Mouse (Mus musculus): ENCODE measurements around the gene Prtg.

DNA sequence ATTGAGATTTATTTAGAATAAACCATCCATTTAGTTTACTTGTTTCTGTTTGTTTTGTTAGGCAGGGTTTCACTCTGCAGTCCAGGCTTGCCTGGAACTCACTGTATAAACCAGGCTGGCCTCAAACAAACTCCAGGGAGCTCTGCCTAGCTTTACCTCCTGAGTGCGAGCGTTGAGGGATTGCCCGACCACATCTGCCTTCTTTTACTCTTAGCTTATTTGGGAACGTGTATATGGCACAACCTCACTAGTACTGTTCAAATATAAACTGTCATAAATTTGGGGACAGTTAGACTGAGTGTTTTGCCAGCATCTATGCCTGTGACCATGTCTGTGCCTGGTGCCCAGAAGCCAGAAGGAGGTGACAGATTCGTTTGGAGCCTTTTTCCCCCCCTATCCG lies 72.0 kb downstream of the Prtg start:
- TF ChIP-seq CTCF (IDR thresholded peaks at IDR 0.05 in 2 of 3, conservative IDR thresholded peaks at IDR 0.05 in 1 of 3; ENCODE audit: control insufficient read depth in 1 of 3, insufficient read depth in 1 of 3, low read depth in 2 of 3, low read length in 3 of 3, poor library complexity in 1 of 3, severe bottlenecking in 1 of 3) (no peak), RAD21 (IDR thresholded peaks at IDR 0.05; ENCODE audit: low read depth, low read length) (no peak), POLR2A (IDR thresholded peaks at IDR 0.05; ENCODE audit: control insufficient read depth in 1 of 2, insufficient read depth in 1 of 2, low read depth in 1 of 2, low read length in 2 of 2, poor library complexity in 1 of 2) (no peak), CHD2 (IDR thresholded peaks at IDR 0.05; ENCODE audit: low read length) (no peak), ZKSCAN1 (IDR thresholded peaks at IDR 0.05; ENCODE audit: low read depth, low read length) (no peak), UBTF (IDR thresholded peaks at IDR 0.05; ENCODE audit: borderline replicate concordance, insufficient read depth, low read depth, low read length) (no peak), HCFC1 (IDR thresholded peaks at IDR 0.05; ENCODE audit: low read depth, low read length) (no peak), NELFE (IDR thresholded peaks at IDR 0.05; ENCODE audit: low read depth, low read length) (no peak), NRF1 (IDR thresholded peaks at IDR 0.05; ENCODE audit: insufficient read depth, low read depth, low read length, poor library complexity, severe bottlenecking) (no peak), MAFK (IDR thresholded peaks at IDR 0.05; ENCODE audit: borderline replicate concordance, low read depth, low read length) (no peak), CHD1 (IDR thresholded peaks at IDR 0.05; ENCODE audit: low read depth, low read length) (no peak), ZMIZ1 (IDR thresholded peaks at IDR 0.05; ENCODE audit: low read depth, low read length) (no peak), MAZ (IDR thresholded peaks at IDR 0.05; ENCODE audit: low read depth, low read length) (no peak), ZNF384 (IDR thresholded peaks at IDR 0.05; ENCODE audit: low read depth, low read length) (no peak)

All from MEL (cell line).